Mouse (Mus musculus) embryonic facial prominence, embryonic 15.5 days (tissue): ENCODE data around the gene Gm21477. TPM values are rescaled to one million over a fixed set of nuclear protein-coding genes. Genes with fewer than 3 reads are reported as not detected.
"Not testable (repeated sequence)": the region's sequence is repeated elsewhere in the genome, so short reads cannot be mapped to it uniquely, and the experiment has no call there.

Experiments
- ATAC-seq: fragments of 200-750 bp; cut with Nextera tagmentation; 2 replicates; pipeline ENCODE4 v1.8.0; 2017; ENCODE audit warnings: low read depth, moderate TSS enrichment; ENCODE audit not compliant: insufficient number of reproducible peaks, low FRiP score, low TSS enrichment
- H3K27ac ChIP-seq: fragments of 300-500 bp; sonication (generic); replicated peaks from 2 replicates; pipeline ENCODE4 v1.5.1; 2015; ENCODE audit warnings: mild to moderate bottlenecking, inconsistent platforms
- H3K27me3 ChIP-seq: fragments of 300-500 bp; sonication (generic); 2 replicates; pipeline ENCODE4 v1.6.1; 2015; ENCODE audit warnings: inconsistent platforms
- H3K36me3 ChIP-seq: fragments of 300-500 bp; sonication (generic); 2 replicates; pipeline ENCODE4 v1.6.1; 2015; ENCODE audit warnings: mild to moderate bottlenecking, inconsistent platforms
- H3K4me1 ChIP-seq: fragments of 300-500 bp; sonication (generic); 2 replicates; pipeline ENCODE4 v1.6.1; 2015; ENCODE audit warnings: inconsistent platforms
- H3K4me2 ChIP-seq: fragments of 300-500 bp; sonication (generic); replicated peaks from 2 replicates; pipeline ENCODE4 v1.6.1; 2015; ENCODE audit warnings: mild to moderate bottlenecking, inconsistent platforms
- H3K4me3 ChIP-seq: fragments of 300-500 bp; sonication (generic); replicated peaks from 2 replicates; pipeline ENCODE4 v1.5.1; 2015; ENCODE audit warnings: mild to moderate bottlenecking, inconsistent platforms
- H3K9ac ChIP-seq: fragments of 300-500 bp; sonication (generic); 2 replicates; pipeline ENCODE4 v1.6.1; 2015; ENCODE audit warnings: inconsistent platforms
- H3K9me3 ChIP-seq: fragments of 300-500 bp; sonication (generic); replicated peaks from 2 replicates; pipeline ENCODE4 v1.6.1; 2016; ENCODE audit warnings: inconsistent platforms
- WGBS: fragments of 180-500 bp; shearing (Covaris S2); methylation state at CpG from one replicate; pipeline ENCODE4 v1.1.7; 2015; 5-methylcytosine and 5-hydroxymethylcytosine counted together
- polyA plus RNA-seq: library from polyadenylated mRNA; unstranded; fragments of >200 nt; fragmentation: Nextera tagmentation; extraction: Ambion mirVana; gene quantifications from 2 replicates; pipeline ENCODE4 v1.2.1, GENCODE M21; 2015

Gm21477 gene
- polyA plus RNA-seq, result not detected in 2 replicates

- ATAC-seq, result not testable (repeated sequence)
- no CpG with 5 or more reads among the region's 6 CpGs for WGBS
These were observed at the start of gene Gm21477 for GRCm38 (mm10) chrY:87116521-87116920. Gene Gm21477, plus strand, starts transcription at chrY:87116821.

More at GRCm38 (mm10) chrY:87116521-87116920, at the start of gene Gm21477:
- H3K4me2 ChIP-seq, H3K27me3 ChIP-seq, H3K9ac ChIP-seq, H3K9me3 ChIP-seq, H3K27ac ChIP-seq, H3K36me3 ChIP-seq, H3K4me1 ChIP-seq, H3K4me3 ChIP-seq: not testable (repeated sequence)
